Mouse (Mus musculus): Measurements from ENCODE around the gene Afg1l. TPM values are rescaled to one million over a fixed set of nuclear protein-coding genes. Genes with fewer than 3 reads are reported as not detected.

The Afg1l gene
- polyA plus RNA-seq, 1 experiment from 2014 or later, result 8.9 TPM

DNA sequence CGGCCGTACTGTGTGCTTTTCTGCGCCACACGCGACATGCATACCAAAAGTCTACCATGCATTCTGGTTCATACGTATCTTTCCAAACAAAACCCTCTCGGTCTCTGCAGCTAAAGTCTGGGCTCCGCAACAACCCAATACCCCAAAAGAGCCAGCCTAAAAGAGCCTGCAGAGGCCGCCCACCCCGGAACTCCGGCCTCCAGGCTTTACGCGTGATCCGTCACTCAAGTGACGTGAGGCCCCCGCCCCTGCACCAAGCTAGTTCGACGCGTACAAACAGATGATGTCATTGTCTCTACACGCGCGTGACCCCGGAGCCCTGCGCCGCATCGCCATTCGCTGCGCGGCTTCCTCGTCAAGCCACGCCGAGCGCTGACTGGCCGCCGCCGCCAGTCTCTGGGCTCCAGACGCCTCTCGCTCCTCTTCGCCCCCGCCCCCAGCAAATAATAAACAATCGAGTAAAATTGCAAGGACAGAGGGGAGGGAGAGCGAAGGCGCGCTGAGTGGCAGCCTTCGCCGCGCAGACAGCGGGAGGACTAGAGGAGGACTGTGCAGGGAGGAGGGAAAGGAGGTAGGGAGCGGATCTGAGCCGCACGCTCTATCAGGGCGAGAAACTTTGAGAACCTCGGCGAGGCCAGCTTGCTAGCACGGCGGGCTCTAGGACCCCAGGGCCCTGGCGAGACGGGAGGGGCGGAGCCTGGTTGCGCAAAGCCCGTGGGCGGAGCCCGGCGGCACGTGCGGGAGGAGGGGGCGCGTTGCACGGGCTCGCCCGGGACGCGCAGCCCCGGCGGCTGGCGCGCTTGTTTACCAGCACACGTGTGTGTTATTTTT is 200.7 kb downstream of the Afg1l start:
- under 1% methylated on average over 78 of the region's 78 CpGs for WGBS

GRCm38 (mm10) chr10:42276507-42277345 is 201.6 kb downstream of the Afg1l start, which contains the start of gene Foxo3:
Foxo3 (minus strand) TSS chr10:42276755.
- Histone ChIP-seq H3K36me3 (no peaks in the 10 kb centered on the region), H3K9ac (peak within 1 kb of the TSS; percentile 67), H3K27me3 (peaks cover 3% of the 10 kb centered on the region), H3K4me1 (replicated peaks) (peaks cover 30% of the 10 kb centered on the region), H3K4me3 (peak within 1 kb of the TSS; percentile 81), H3K27ac (replicated peaks) (peak within 1 kb of the TSS; percentile 98), H3K9me3 (no peaks in the 10 kb centered on the region), H3K4me2 (peak within 1 kb of the TSS; percentile 75)
- peak; percentile 81 for ATAC-seq (ENCODE audit: low FRiP score, low read depth)
- under 1% methylated on average over 47 of the region's 88 CpGs for WGBS

More for the DNA sequence above, 200.7 kb downstream of the Afg1l start:
- Histone ChIP-seq H3K27me3 (peaks cover 3% of the 10 kb centered on the region), H3K4me3 (peak overlapping the region; percentile 81), H3K9me3 (no peaks in the 10 kb centered on the region), H3K4me2 (peak overlapping the region; percentile 75), H3K9ac (peak overlapping the region; percentile 67), H3K4me1 (replicated peaks) (peaks cover 28% of the 10 kb centered on the region), H3K27ac (replicated peaks) (peak overlapping the region; percentile 98), H3K36me3 (no peaks in the 10 kb centered on the region)
- peak; percentile 94 for ATAC-seq (ENCODE audit: low FRiP score, low read depth)

- H3K27ac ChIP-seq (replicated peaks), result peak overlapping the region; percentile 98
- under 1% methylated on average over 23 of the region's 40 CpGs for WGBS
- peaks cover 3% of the 10 kb centered on the region for H3K27me3 ChIP-seq
- peak overlapping the region; percentile 67 for H3K9ac ChIP-seq
- ATAC-seq (ENCODE audit: low FRiP score, low read depth), result peak; percentile 1; the same call in 1 of the 2 replicates
- H3K4me2 ChIP-seq, result peak overlapping the region; percentile 75
- H3K4me3 ChIP-seq, result peak overlapping the region; percentile 81
- H3K4me1 ChIP-seq (replicated peaks), result peaks cover 36% of the 10 kb centered on the region
- H3K36me3 ChIP-seq, result no peaks in the 10 kb centered on the region
- H3K9me3 ChIP-seq, result no peaks in the 10 kb centered on the region
These were observed 202.4 kb downstream of the Afg1l start for GRCm38 (mm10) chr10:42275871-42276501.

GRCm38 (mm10) chr10:42275401-42275870 is 202.9 kb downstream of the Afg1l start:
- ATAC-seq (ENCODE audit: low FRiP score, low read depth), result no peak
- Histone ChIP-seq H3K9ac (peak overlapping the region; percentile 67), H3K9me3 (no peaks in the 10 kb centered on the region), H3K27ac (replicated peaks) (peak overlapping the region; percentile 98), H3K36me3 (no peaks in the 10 kb centered on the region), H3K4me1 (replicated peaks) (peaks cover 36% of the 10 kb centered on the region), H3K4me3 (peak overlapping the region; percentile 81), H3K27me3 (peaks cover 3% of the 10 kb centered on the region), H3K4me2 (peak overlapping the region; percentile 75)
- 0% methylated on average over 46 of the region's 54 CpGs for WGBS

DNA sequence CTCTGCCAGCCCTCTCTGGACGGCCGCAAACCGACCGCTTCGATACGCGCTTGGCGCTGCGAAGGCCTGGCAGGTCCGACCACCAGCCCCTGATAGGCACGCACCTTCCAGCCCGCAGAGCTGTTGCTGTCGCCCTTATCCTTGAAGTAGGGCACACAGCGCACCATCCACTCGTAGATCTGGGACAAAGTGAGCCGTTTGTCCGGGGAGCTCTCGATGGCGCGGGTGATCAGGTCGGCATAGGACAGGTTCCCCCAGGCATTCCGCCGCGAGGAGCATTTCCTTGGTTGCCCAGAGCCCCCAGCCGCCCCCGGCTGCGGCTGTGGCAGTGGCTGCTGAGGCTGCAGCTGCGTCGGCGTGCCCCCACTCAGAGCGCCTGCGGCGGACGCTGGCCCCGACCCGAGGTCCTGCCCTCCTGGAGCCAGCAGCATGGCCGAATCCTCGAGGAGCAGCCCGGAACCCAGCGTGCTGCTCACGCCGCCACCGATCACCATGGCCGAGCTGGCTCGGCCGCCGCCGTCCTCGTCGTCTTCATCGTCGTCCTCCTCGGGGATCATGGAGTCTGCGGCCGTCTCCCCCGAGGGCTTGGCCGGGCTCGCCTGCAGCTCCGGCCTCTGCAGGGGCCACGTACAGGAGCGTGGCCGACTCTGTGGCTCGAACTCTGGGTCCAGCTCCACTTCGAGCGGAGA is 203.5 kb downstream of the Afg1l start:
- Histone ChIP-seq H3K36me3 (no peaks in the 10 kb centered on the region), H3K27ac (replicated peaks) (peak overlapping the region; percentile 98), H3K9me3 (no peaks in the 10 kb centered on the region), H3K9ac (peak overlapping the region; percentile 67), H3K27me3 (peaks cover 3% of the 10 kb centered on the region), H3K4me2 (peak overlapping the region; percentile 75), H3K4me3 (peak overlapping the region; percentile 81), H3K4me1 (replicated peaks) (peaks cover 36% of the 10 kb centered on the region)
- 1% methylated on average over 65 of the region's 65 CpGs for WGBS
- no peak for ATAC-seq (ENCODE audit: low FRiP score, low read depth)

DNA sequence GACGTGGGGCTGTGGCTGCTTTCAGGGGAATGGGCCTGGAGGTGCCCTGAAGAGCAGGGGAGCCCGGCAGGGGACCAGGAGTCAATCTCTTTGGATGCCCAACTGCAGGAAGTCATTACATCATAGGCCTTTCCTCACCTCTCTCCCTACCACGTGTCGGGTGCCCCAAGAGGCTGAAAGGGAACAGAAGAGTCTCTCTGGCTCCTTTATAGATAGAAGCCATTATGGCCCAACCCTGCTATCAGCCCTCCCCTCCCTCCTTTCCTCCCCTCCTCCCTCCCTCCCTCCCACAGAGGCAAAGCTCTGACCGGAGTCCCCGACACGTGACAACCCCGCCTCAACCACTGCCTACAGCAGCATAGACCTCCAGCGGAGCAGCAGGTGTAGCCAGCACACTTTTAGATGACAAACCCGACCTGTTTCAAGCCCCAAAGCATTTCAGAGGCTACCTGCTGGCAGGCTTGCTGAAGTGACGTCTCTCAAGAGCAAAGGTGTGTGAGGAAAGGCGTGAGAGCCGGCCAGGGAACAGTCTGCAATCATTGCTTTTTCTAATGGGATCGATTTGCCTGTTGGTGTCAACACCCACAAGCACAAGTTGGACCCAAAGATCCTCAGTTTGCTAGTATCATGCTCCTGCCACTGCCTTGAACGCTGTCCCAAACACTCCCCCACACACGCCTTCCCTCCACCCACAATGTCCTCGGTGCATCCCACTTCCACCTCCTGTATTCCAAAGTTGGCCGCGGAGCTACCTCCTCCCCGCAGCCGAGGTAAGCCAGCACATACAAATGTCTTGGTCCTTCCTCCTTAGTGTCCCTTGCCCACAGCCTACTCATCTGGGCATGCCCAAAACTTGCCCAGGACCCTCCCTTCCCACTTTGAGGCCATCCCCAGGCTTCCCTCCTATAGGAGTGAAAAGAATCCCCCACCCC is 204.3 kb downstream of the Afg1l start:
- H3K4me3 ChIP-seq, result peak overlapping the region; percentile 81
- H3K36me3 ChIP-seq, result no peaks in the 10 kb centered on the region
- H3K9me3 ChIP-seq, result no peaks in the 10 kb centered on the region
- peaks cover 3% of the 10 kb centered on the region for H3K27me3 ChIP-seq
- 9% methylated on average over 21 of the region's 21 CpGs for WGBS
- peaks cover 39% of the 10 kb centered on the region for H3K4me1 ChIP-seq (replicated peaks)
- peak overlapping the region; percentile 67 for H3K9ac ChIP-seq
- no peak overlapping the region for H3K27ac ChIP-seq (replicated peaks)
- ATAC-seq (ENCODE audit: low FRiP score, low read depth), result no peak
- peak overlapping the region; percentile 75 for H3K4me2 ChIP-seq

- no peak for ATAC-seq (ENCODE audit: low FRiP score, low read depth)
- Histone ChIP-seq H3K36me3 (no peaks in the 10 kb centered on the region), H3K9me3 (no peaks in the 10 kb centered on the region), H3K9ac (no peak overlapping the region), H3K4me2 (peak overlapping the region; percentile 75), H3K27me3 (peaks cover 3% of the 10 kb centered on the region), H3K27ac (replicated peaks) (no peak overlapping the region), H3K4me1 (replicated peaks) (peaks cover 34% of the 10 kb centered on the region), H3K4me3 (peak overlapping the region; percentile 81)
- WGBS, result 66% methylated on average over 6 of the region's 6 CpGs
These were observed 205.0 kb downstream of the Afg1l start for GRCm38 (mm10) chr10:42273403-42273759.

GRCm38 (mm10) chr10:42271454-42272230 is 206.7 kb downstream of the Afg1l start:
- Histone ChIP-seq H3K27me3 (peaks cover 3% of the 10 kb centered on the region), H3K9me3 (no peaks in the 10 kb centered on the region), H3K36me3 (no peaks in the 10 kb centered on the region), H3K4me2 (no peak overlapping the region), H3K27ac (replicated peaks) (no peak overlapping the region), H3K9ac (no peak overlapping the region), H3K4me1 (replicated peaks) (peaks cover 34% of the 10 kb centered on the region), H3K4me3 (no peak overlapping the region)
- ATAC-seq (ENCODE audit: low FRiP score, low read depth), result no peak
- 67% methylated on average over 11 of the region's 11 CpGs for WGBS

DNA sequence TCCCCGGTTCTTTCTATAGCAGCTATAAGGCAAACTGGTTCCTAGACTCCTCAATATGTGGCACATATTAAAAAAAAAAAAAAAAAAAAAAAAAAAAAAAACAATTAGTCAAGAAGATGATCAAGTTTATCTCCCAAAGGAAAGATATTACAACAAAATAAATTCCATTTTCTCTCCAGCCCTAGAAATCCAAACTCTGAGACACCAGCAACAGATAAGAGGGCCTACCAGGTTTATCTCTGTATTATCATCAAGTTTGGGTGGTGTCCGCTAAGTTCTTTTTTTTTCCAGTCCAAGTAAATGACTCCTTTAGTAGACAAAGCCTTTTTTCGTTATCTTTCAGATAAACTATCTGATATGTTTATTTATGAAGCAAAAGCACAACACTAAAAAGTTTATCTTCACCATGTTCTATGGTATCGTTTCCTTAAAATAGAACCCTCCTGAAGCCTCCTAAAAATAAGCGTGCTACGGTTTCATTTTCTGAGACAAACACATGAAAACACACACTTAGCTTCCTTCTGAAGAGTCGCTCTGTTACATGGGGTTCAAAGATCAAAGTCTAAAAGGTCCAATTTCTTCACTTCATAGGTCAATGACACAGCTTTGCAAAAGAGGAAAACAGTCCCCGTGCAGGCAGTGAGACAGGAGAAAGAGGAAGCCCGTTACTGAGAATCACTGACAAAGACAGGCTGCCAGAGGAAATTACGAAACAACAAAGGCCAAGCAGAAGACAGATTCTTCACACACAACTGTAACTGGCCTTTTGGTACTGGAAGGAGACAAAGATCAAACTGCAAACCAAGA is 207.9 kb downstream of the Afg1l start:
- Histone ChIP-seq H3K27me3 (peaks cover 3% of the 10 kb centered on the region), H3K4me1 (replicated peaks) (peaks cover 34% of the 10 kb centered on the region), H3K4me3 (no peak overlapping the region), H3K9me3 (no peaks in the 10 kb centered on the region), H3K36me3 (peaks cover 10% of the 10 kb centered on the region), H3K27ac (replicated peaks) (no peak overlapping the region), H3K9ac (no peak overlapping the region), H3K4me2 (no peak overlapping the region)
- ATAC-seq (ENCODE audit: low FRiP score, low read depth), result no peak
- 64% methylated on average over 10 of the region's 10 CpGs for WGBS

All from hindbrain, embryonic 15.5 days (tissue).